Mouse (Mus musculus): ENCODE measurements around the gene Ube2r2. TPM values are rescaled to one million over a fixed set of nuclear protein-coding genes. Genes with fewer than 3 reads are reported as not detected.

The Ube2r2 gene
- total RNA-seq (2023), result 10 to 100 TPM; 86.9 to 89.8 TPM

DNA sequence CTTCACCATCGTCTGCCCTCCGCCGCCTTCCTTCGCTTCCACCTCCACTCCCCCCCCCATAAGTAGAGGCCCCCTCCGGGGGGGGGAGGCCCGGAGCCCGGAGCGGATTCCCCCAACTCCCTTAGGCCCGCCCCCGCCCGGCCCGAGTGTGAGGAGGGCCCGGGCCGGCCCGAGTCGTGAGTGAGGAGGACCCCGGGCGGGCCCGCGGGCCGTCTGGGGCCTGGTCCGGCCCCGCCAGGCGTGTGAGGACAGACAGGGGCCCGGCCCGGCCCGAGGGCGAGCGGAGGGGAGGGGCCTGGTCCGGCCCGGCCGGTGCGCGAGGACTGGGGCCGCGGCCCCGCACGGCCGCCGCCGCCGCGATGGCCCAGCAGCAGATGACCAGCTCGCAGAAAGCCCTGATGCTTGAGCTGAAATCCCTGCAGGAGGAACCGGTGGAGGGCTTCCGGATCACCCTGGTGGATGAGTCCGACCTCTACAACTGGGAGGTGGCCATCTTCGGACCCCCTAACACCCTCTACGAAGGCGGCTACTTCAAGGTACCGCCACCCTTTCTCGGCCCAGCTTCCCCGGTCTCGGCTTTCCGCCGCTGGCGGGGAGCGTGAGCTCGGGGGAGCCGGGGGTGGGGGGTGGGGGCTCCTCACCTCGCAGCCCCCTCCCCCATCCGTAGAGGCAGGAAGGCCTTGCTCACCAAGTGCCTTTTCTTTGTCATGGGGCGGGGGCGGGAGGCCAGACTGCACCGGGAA is at the start of gene Ube2r2:
Ube2r2 (plus strand) TSS at position 33 of the 743 bp plus-strand sequence.

GRCm38 (mm10) chr4:41097871-41098576 is 37.5 kb upstream of the Ube2r2 start, which contains the start of gene Aqp3:
TSS of gene Aqp3 (minus strand) at chr4:41098183.

DNA sequence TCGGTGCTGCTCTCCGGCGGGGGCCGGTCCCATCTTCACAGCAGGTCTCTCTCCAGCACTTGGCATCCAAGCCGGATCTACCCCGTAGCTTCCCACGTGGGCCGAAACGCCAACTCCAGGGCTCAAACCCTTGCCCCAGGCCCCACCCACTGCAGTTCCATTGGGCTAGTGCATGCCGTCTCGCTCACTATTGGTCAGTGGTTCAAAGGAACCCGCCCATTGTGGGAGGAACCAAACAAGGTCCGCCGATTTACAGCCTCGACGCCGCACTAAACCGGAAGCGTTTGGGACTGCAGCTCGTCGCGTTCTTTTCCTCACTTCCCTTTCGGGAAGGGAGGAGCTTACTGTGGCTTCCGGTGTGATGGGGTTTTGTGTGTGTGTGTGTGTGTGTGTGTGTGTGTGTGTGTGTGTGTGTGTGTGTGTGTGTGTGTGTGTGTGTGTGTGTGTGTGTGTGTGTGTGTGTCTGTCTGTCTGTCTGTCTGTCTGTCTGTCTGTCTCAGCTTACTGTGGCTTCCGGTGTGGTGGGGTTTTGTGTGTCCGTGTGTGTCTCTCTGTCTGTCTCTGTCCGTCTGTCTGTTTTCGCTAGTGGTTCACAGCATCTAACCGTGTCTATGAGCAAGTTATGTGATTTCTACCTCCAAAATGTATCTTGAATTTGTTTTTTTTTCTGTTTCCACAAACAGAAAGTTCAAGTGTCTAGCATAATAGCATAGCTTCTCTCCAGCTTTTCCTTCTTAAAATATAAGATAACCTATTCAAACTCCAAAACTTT is 11.2 kb upstream of the Ube2r2 start, which contains the start of gene Nol6:
Nol6 (minus strand) TSS at position 276 of the 772 bp plus-strand sequence.

Other genes with a start within 250 kb of the Ube2r2 start
- not detected for gene Spink4, start 215.7 kb upstream of the Ube2r2 start, total RNA-seq (2023)
- gene Bag1, start 187.4 kb upstream of the Ube2r2 start, total RNA-seq (2023), result 10 to 100 TPM; 66.9 to 69.8 TPM
- gene Chmp5, start 187.3 kb upstream of the Ube2r2 start, total RNA-seq (2023), result 10 to 100 TPM; 39.9 to 43.6 TPM
- 10 to 100 TPM; 92.8 to 95.6 TPM for gene Nfx1, start 164.8 kb upstream of the Ube2r2 start, total RNA-seq (2023)
- not detected for gene Aqp7, start 87.6 kb upstream of the Ube2r2 start, total RNA-seq (2023)
- gene Aqp3, start 37.6 kb upstream of the Ube2r2 start, total RNA-seq (2023), result 1 to 10 TPM in 1 of 2 experiments, under 1 TPM in 1; 0.41 to 2.9 TPM
- gene Nol6, start 11.3 kb upstream of the Ube2r2 start, total RNA-seq (2023), result 10 to 100 TPM; 63.9 to 68.5 TPM
- gene Ubap2, start 139.4 kb downstream of the Ube2r2 start, total RNA-seq (2023), result 10 to 100 TPM; 51.0 to 61.7 TPM
- 10 to 100 TPM; 52.6 to 56.7 TPM for gene Dcaf12, start 179.1 kb downstream of the Ube2r2 start, total RNA-seq (2023)
- 10 to 100 TPM; 49.9 to 58.5 TPM for gene Ubap1, start 213.3 kb downstream of the Ube2r2 start, total RNA-seq (2023)

Measured in B cell, adult 67 days (primary cell).